Mouse (Mus musculus): ENCODE measurements around the gene Troap.

GRCm38 (mm10) chr15:99033498-99034270 is 40.7 kb upstream of the Troap start:
- TF ChIP-seq POLR2A (IDR thresholded peaks at IDR 0.05; ENCODE audit: control insufficient read depth, low read depth, low read length) (no peak), CTCF (IDR thresholded peaks at IDR 0.05; ENCODE audit: control insufficient read depth, insufficient read depth, insufficient replicate concordance, low read depth, low read length) (no peak)

Data from testis, adult 2 months (tissue).